Mouse (Mus musculus): ENCODE data around the gene Rufy1. TPM values are rescaled to one million over a fixed set of nuclear protein-coding genes. Genes with fewer than 3 reads are reported as not detected.

Gene Rufy1
- polyA plus RNA-seq, 1 experiment = 38.3 TPM

GRCm38 (mm10) chr11:50354162-50354561 is 76.8 kb downstream of the Rufy1 start, which contains the start of gene Cby3:
Gene Cby3 (plus strand): TSS chr11:50354462.
- Histone ChIP-seq H3K27me3 (ENCODE audit: control insufficient read depth, insufficient read depth, low read length) (no peaks in the 10 kb centered on the region), H3K4me3 (replicated peaks; ENCODE audit: insufficient read depth, low read depth, low read length) (no peak within 1 kb of the TSS), H3K4me1 (ENCODE audit: control insufficient read depth, insufficient read depth, low read length) (no peaks in the 10 kb centered on the region), H3K27ac (ENCODE audit: insufficient read depth, low read length) (no peak within 1 kb of the TSS)
- no peak for DNase-seq
- TF ChIP-seq CTCF (IDR thresholded peaks at IDR 0.05; ENCODE audit: borderline replicate concordance, insufficient read depth, low read depth, low read length) = no peak
- no peak for TF ChIP-seq POLR2A (IDR thresholded peaks at IDR 0.05; ENCODE audit: borderline replicate concordance, insufficient read depth, low read length)

GRCm38 (mm10) chr11:50352177-50352576 is 78.7 kb downstream of the Rufy1 start:
- Histone ChIP-seq H3K27ac (ENCODE audit: insufficient read depth, low read length) (no peak overlapping the region), H3K27me3 (ENCODE audit: control insufficient read depth, insufficient read depth, low read length) (no peaks in the 10 kb centered on the region), H3K4me1 (ENCODE audit: control insufficient read depth, insufficient read depth, low read length) (no peaks in the 10 kb centered on the region), H3K4me3 (replicated peaks; ENCODE audit: insufficient read depth, low read depth, low read length) (no peak overlapping the region)
- WGBS = 87% methylated on average over 2 of the region's 2 CpGs
- TF ChIP-seq POLR2A (IDR thresholded peaks at IDR 0.05; ENCODE audit: borderline replicate concordance, insufficient read depth, low read length) = no peak
- no peak for TF ChIP-seq CTCF (IDR thresholded peaks at IDR 0.05; ENCODE audit: borderline replicate concordance, insufficient read depth, low read depth, low read length)
- DNase-seq = no peak

DNA sequence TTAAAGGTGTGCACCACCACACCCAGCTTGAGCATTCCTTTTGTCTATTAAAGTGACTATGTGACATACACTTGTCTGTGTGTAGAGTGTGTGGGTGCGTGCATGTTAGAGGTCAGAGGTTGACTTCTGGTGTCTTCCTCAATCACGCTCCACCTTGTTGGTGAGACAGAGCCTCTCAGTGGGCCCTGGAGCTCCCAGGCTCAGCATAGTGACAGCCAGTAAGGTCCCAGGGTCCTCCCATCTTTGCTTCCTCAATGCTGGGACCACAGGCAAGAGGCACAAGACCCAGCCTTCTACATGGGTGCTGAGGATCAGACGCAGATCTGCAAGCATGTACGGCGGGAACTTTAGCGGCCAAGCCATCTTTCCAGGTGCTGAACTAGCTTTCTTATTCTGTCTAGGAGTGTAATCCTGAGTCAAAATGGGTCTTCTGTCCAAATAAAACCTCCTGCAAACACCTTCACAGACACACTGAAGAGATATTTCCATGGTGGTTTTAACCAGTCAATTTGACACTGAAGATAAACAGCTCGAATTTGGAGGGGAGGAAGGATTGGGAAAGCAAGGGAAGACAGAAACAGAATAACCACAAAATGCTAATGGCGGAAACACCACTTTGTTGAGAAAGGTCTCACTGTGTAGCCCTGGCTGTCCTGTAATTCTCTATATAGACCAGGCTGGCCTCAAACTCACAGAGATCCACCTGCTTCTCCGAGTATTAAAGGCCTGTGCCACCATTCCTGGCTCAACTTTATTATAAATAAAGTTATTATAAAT is 84.5 kb downstream of the Rufy1 start:
- H3K4me1 ChIP-seq (ENCODE audit: control insufficient read depth, insufficient read depth, low read length) = no peaks in the 10 kb centered on the region
- H3K4me3 ChIP-seq (replicated peaks; ENCODE audit: insufficient read depth, low read depth, low read length) = no peak overlapping the region
- no peak for TF ChIP-seq CTCF (IDR thresholded peaks at IDR 0.05; ENCODE audit: borderline replicate concordance, insufficient read depth, low read depth, low read length)
- no peak for TF ChIP-seq POLR2A (IDR thresholded peaks at IDR 0.05; ENCODE audit: borderline replicate concordance, insufficient read depth, low read length)
- DNase-seq = no peak
- WGBS = 87% methylated on average over 9 of the region's 9 CpGs
- no peaks in the 10 kb centered on the region for H3K27me3 ChIP-seq (ENCODE audit: control insufficient read depth, insufficient read depth, low read length)
- no peak overlapping the region for H3K27ac ChIP-seq (ENCODE audit: insufficient read depth, low read length)

DNA sequence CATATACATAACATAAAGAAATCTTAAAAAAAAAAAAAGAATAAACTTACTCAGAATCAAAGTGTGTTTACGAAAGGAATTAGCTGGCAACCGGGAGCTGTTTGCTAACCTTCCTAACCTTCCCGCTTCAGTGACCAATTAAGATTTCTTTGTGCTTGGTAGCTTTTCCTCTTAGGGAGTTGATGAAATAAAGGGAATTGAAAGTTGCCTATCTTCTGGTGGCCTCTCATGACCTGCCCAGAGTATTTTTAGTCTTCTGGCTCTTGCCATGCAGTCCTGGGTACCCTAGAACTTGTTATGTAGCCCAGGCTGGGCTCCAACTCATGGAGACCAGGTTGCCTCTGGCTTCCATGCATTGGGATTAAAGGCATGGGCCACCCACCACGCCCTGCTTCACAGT is 85.4 kb downstream of the Rufy1 start:
- Histone ChIP-seq H3K27ac (ENCODE audit: insufficient read depth, low read length) (no peak overlapping the region), H3K27me3 (ENCODE audit: control insufficient read depth, insufficient read depth, low read length) (no peaks in the 10 kb centered on the region), H3K4me1 (ENCODE audit: control insufficient read depth, insufficient read depth, low read length) (no peaks in the 10 kb centered on the region), H3K4me3 (replicated peaks; ENCODE audit: insufficient read depth, low read depth, low read length) (no peak overlapping the region)
- 81% methylated on average over 4 of the region's 4 CpGs for WGBS
- no peak for DNase-seq
- TF ChIP-seq CTCF (IDR thresholded peaks at IDR 0.05; ENCODE audit: borderline replicate concordance, insufficient read depth, low read depth, low read length) (no peak), POLR2A (IDR thresholded peaks at IDR 0.05; ENCODE audit: borderline replicate concordance, insufficient read depth, low read length) (no peak)

Other genes with a start within 250 kb of the Rufy1 start
- gene Sqstm1, start 220.3 kb downstream of the Rufy1 start, polyA plus RNA-seq (2012; rRNA removed) = 377 and 381 TPM in 2 replicates
- 65.1 and 68.9 TPM in 2 replicates for gene Mgat4b, start 220.2 kb downstream of the Rufy1 start, polyA plus RNA-seq (2012; rRNA removed)
- gene Ltc4s, start 192.5 kb downstream of the Rufy1 start, polyA plus RNA-seq (2012; rRNA removed) = 9.0 and 12.8 TPM in 2 replicates
- gene Maml1, start 138.8 kb downstream of the Rufy1 start, polyA plus RNA-seq (2012; rRNA removed) = 8.6 and 9.2 TPM in 2 replicates
- gene Canx, start 105.5 kb downstream of the Rufy1 start, polyA plus RNA-seq (2012; rRNA removed) = 215 and 264 TPM in 2 replicates
- 0.34 and 0.63 TPM in 2 replicates for gene Cby3, start 76.7 kb downstream of the Rufy1 start, polyA plus RNA-seq (2012; rRNA removed)
- 264 and 318 TPM in 2 replicates for gene Hnrnph1, start 54.1 kb downstream of the Rufy1 start, polyA plus RNA-seq (2012; rRNA removed)
- gene Adamts2, start 171.0 kb upstream of the Rufy1 start, polyA plus RNA-seq (2012; rRNA removed) = 21.1 and 21.7 TPM in 2 replicates